Mouse (Mus musculus): ENCODE data around the gene Kcp. TPM values are rescaled to one million over a fixed set of nuclear protein-coding genes. Genes with fewer than 3 reads are reported as not detected.
A peak's percentile ranks its signal among the peaks of the same experiment; 100 is the strongest.

Gene Kcp
- polyA plus RNA-seq (2014; fragmentation: Nextera tagmentation; extraction: Ambion mirVana) = 10.9 and 13.1 TPM in 2 replicates

DNA sequence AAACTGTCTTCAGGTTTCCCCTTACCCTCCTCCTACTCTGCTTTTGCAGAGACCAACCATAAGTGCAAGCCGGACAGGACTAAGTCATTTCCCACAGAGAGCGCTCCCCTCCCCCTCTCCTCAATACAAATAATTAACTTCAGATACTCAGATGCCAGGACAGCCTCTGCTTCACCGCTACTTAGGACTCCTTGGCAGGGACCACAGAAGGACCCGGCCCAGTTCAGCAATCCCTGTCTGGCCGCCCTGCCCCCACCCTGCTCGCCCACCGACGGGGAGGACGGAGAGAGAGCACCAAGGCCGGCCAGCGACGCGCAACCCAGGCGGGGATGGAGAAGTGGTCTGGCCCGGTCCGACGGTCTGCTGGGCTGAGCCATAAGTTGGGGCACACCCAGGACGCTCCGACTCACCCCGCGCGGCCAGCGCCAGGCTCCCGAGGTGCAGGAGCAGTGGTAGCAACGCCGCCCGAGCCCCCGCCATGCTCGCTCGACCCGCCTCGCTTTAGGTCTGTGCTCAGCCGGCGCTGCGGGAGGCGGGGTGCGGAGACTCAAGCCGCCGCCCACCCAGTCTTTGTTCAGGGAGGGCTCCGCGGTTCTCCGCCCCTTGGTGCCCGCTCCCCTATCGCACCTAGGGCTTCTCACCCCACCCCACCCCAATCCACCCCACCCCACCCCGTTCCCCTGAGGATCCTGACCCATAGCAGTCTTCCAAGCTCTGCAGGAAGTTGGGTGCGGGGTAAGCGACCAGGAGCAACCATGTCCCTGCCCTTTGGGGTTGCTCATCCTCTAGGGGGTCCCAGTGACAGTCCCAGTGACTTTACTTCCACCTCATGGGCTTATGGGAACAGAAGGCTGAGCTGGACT is at the start of gene Kcp:
Gene Kcp (minus strand): TSS at position 506 of the 863 bp plus-strand sequence.
- Histone ChIP-seq H3K27ac (ENCODE audit: low read depth, low read length) (no peak within 1 kb of the TSS), H3K27me3 (ENCODE audit: control insufficient read depth, insufficient read depth, low read length) (0 out of 2 replicates have a peak, but pooled peaks cover 2% of the 10 kb centered on the region), H3K9ac (ENCODE audit: low read depth, low read length) (peak within 1 kb of the TSS; percentile 77), H3K4me3 (ENCODE audit: low read depth, low read length) (peak within 1 kb of the TSS; percentile 67), H3K36me3 (ENCODE audit: control insufficient read depth, insufficient read depth, low read length) (no peaks in the 10 kb centered on the region), H3K4me1 (ENCODE audit: control insufficient read depth, insufficient read depth, low read length) (peaks cover 14% of the 10 kb centered on the region), H3K4me2 (peak within 1 kb of the TSS; percentile 84), H3K9me3 (replicated peaks; ENCODE audit: control insufficient read depth, low read length) (no peaks in the 10 kb centered on the region)
- WGBS (ENCODE audit: insufficient replicate concordance) = 1% methylated on average over 47 of the region's 47 CpGs
- ATAC-seq (replicated peaks; ENCODE audit: insufficient number of reproducible peaks, low FRiP score, low TSS enrichment) = peak; percentile 16

DNA sequence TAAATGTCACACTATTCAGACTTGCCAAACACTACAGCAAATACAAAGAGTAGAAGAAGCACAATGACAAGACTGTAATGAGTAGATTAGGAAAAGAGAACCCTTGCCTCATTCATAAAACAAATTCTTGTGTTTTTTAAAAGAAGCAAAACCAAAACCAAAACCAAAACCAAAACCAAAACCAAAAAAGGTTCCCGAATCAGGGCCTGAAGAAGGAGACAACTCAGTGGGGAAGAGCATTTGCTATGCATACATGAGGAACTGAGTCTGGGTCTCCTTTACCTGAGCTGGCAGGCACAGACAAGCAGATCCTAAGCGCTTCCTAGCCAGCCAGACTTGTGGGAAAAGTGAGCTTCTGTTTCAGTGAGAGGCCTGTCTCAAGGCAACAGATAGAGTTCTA is 49.4 kb upstream of the Kcp start:
- H3K4me2 ChIP-seq = no peak overlapping the region
- no peak for ATAC-seq (replicated peaks; ENCODE audit: insufficient number of reproducible peaks, low FRiP score, low TSS enrichment)
- H3K36me3 ChIP-seq (ENCODE audit: control insufficient read depth, insufficient read depth, low read length) = peaks cover 30% of the 10 kb centered on the region

DNA sequence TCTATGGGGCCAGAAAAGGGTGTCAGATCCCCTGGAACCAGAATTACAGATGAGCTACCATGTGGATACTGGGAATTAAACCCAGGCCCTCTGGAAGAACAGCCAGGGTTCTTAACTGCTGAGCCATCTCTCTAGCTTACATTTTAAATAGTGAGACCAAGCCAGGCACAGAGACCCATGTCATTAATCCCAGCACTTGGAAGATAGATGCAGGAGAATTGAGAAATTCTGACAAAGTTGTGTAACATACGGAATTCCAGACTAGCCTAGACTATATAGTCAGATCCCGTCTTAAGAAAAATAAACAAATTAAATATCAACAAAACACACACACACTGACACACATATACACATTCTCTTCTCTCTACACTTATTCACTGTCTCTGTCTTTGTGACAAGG is 44.8 kb upstream of the Kcp start:
- no peaks in the 10 kb centered on the region for H3K9me3 ChIP-seq (replicated peaks; ENCODE audit: control insufficient read depth, low read length)
- no peak overlapping the region for H3K27ac ChIP-seq (ENCODE audit: low read depth, low read length)
- H3K9ac ChIP-seq (ENCODE audit: low read depth, low read length) = no peak overlapping the region
- no peak for ATAC-seq (replicated peaks; ENCODE audit: insufficient number of reproducible peaks, low FRiP score, low TSS enrichment)
- H3K4me1 ChIP-seq (ENCODE audit: control insufficient read depth, insufficient read depth, low read length) = no peaks in the 10 kb centered on the region
- 84% methylated on average over 2 of the region's 2 CpGs for WGBS (ENCODE audit: insufficient replicate concordance)
- H3K27me3 ChIP-seq (ENCODE audit: control insufficient read depth, insufficient read depth, low read length) = no peaks in the 10 kb centered on the region
- H3K36me3 ChIP-seq (ENCODE audit: control insufficient read depth, insufficient read depth, low read length) = peaks cover 19% of the 10 kb centered on the region
- no peak overlapping the region for H3K4me3 ChIP-seq (ENCODE audit: low read depth, low read length)
- no peak overlapping the region for H3K4me2 ChIP-seq

More for the DNA sequence above, 49.4 kb upstream of the Kcp start:
- Histone ChIP-seq H3K4me3 (ENCODE audit: low read depth, low read length) (no peak overlapping the region), H3K27ac (ENCODE audit: low read depth, low read length) (no peak overlapping the region), H3K4me1 (ENCODE audit: control insufficient read depth, insufficient read depth, low read length) (no peaks in the 10 kb centered on the region), H3K9me3 (replicated peaks; ENCODE audit: control insufficient read depth, low read length) (no peaks in the 10 kb centered on the region), H3K27me3 (ENCODE audit: control insufficient read depth, insufficient read depth, low read length) (no peaks in the 10 kb centered on the region), H3K9ac (ENCODE audit: low read depth, low read length) (no peak overlapping the region)
- WGBS (ENCODE audit: insufficient replicate concordance) = 91% methylated on average over 2 of the region's 2 CpGs

DNA sequence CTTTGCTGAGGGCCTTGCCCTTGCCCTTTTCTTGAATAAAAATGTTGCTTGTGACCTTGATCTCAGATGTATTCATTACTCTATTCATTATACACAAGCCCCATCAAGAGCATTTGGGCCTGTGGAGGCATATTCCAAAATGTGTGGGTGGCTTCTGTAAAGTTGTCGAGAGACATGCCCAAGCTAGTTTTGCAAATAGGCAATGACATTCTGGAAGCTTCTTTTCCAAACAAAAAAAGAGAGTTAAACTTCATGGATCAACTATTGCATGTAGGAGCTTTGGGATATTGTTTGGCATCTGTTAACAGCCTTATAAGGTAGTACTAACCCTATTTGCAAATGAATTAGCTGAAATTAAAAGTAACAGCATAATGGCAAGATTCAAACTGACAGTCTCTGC is 40.3 kb upstream of the Kcp start:
- 94% methylated on average over 1 of the region's 1 CpGs for WGBS (ENCODE audit: insufficient replicate concordance)
- no peak overlapping the region for H3K9ac ChIP-seq (ENCODE audit: low read depth, low read length)
- 0 out of 2 replicates have a peak, but pooled peaks cover 3% of the 10 kb centered on the region for H3K9me3 ChIP-seq (replicated peaks; ENCODE audit: control insufficient read depth, low read length)
- no peaks in the 10 kb centered on the region for H3K27me3 ChIP-seq (ENCODE audit: control insufficient read depth, insufficient read depth, low read length)
- peaks cover 22% of the 10 kb centered on the region for H3K36me3 ChIP-seq (ENCODE audit: control insufficient read depth, insufficient read depth, low read length)
- H3K27ac ChIP-seq (ENCODE audit: low read depth, low read length) = no peak overlapping the region
- no peaks in the 10 kb centered on the region for H3K4me1 ChIP-seq (ENCODE audit: control insufficient read depth, insufficient read depth, low read length)
- no peak for ATAC-seq (replicated peaks; ENCODE audit: insufficient number of reproducible peaks, low FRiP score, low TSS enrichment)
- H3K4me3 ChIP-seq (ENCODE audit: low read depth, low read length) = no peak overlapping the region
- H3K4me2 ChIP-seq = no peak overlapping the region

DNA sequence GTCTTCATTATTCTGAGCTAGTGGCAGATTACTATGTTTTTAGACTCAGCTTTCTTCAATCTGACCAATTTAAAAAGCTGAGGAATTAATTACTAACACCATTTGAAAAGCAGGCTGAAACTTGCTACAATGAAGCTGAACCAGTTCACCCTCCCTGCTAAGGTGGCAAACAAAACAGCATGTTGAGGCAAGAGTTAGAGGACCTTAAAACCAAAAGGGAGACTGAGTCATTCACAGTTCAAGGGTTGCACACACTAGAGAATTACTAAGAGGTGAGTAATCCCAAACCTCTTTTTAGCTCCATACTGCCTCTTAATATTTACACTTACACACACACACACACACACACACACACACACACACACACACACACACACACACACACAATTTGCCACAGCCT is 39.8 kb upstream of the Kcp start:
- Histone ChIP-seq H3K27ac (ENCODE audit: low read depth, low read length) (no peak overlapping the region), H3K4me3 (ENCODE audit: low read depth, low read length) (no peak overlapping the region), H3K36me3 (ENCODE audit: control insufficient read depth, insufficient read depth, low read length) (peaks cover 23% of the 10 kb centered on the region), H3K4me1 (ENCODE audit: control insufficient read depth, insufficient read depth, low read length) (no peaks in the 10 kb centered on the region), H3K9me3 (replicated peaks; ENCODE audit: control insufficient read depth, low read length) (0 out of 2 replicates have a peak, but pooled peaks cover 3% of the 10 kb centered on the region), H3K4me2 (no peak overlapping the region), H3K27me3 (ENCODE audit: control insufficient read depth, insufficient read depth, low read length) (no peaks in the 10 kb centered on the region), H3K9ac (ENCODE audit: low read depth, low read length) (no peak overlapping the region)
- no peak for ATAC-seq (replicated peaks; ENCODE audit: insufficient number of reproducible peaks, low FRiP score, low TSS enrichment)

DNA sequence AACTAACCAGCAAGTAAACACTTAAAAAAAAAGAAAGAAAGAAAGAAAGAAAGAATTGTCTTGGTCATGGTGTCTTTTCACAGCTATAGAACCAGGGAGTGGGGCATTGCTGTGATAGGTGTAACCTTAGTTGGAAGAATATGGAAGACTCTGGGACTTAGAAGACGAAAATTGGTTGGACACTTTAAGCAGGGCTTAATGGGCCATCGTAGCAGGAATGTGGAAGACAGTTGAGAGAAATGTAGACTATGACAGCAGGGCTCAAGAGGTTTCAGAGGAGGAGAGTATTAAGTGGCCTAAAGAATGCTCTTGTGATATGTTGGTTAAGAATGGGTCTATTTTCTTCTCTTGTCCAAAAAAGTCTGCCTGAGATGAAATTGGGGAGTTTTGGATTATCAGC is 37.9 kb upstream of the Kcp start:
- Histone ChIP-seq H3K9ac (ENCODE audit: low read depth, low read length) (no peak overlapping the region), H3K27ac (ENCODE audit: low read depth, low read length) (no peak overlapping the region), H3K36me3 (ENCODE audit: control insufficient read depth, insufficient read depth, low read length) (peaks cover 27% of the 10 kb centered on the region), H3K27me3 (ENCODE audit: control insufficient read depth, insufficient read depth, low read length) (no peaks in the 10 kb centered on the region), H3K4me1 (ENCODE audit: control insufficient read depth, insufficient read depth, low read length) (no peaks in the 10 kb centered on the region), H3K9me3 (replicated peaks; ENCODE audit: control insufficient read depth, low read length) (0 out of 2 replicates have a peak, but pooled peaks cover 3% of the 10 kb centered on the region), H3K4me2 (no peak overlapping the region), H3K4me3 (ENCODE audit: low read depth, low read length) (no peak overlapping the region)
- 90% methylated on average over 2 of the region's 2 CpGs for WGBS (ENCODE audit: insufficient replicate concordance)
- ATAC-seq (replicated peaks; ENCODE audit: insufficient number of reproducible peaks, low FRiP score, low TSS enrichment) = no peak

DNA sequence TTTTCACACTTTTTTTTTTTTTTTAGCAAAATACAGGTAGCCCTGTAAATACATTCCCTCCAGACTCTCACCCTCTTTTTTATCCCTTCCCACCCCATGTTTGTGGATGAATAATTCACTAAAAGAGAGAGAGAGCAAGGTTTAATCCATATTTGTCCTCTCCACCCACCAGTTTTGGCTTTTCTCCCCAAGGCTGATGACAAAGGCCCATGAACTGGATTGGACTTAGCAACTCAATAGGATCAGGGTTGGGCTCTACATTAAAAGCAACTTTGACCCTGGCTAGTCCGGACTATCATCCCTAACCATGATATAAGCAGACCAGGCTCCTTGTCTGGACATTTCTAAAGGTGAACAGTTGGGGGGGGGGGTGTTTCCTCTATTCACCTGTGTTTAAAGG is 33.2 kb upstream of the Kcp start:
- Histone ChIP-seq H3K4me1 (ENCODE audit: control insufficient read depth, insufficient read depth, low read length) (no peaks in the 10 kb centered on the region), H3K36me3 (ENCODE audit: control insufficient read depth, insufficient read depth, low read length) (peaks cover 20% of the 10 kb centered on the region), H3K4me3 (ENCODE audit: low read depth, low read length) (no peak overlapping the region), H3K4me2 (no peak overlapping the region), H3K9me3 (replicated peaks; ENCODE audit: control insufficient read depth, low read length) (0 out of 2 replicates have a peak, but pooled peaks cover 3% of the 10 kb centered on the region), H3K27ac (ENCODE audit: low read depth, low read length) (no peak overlapping the region), H3K27me3 (ENCODE audit: control insufficient read depth, insufficient read depth, low read length) (no peaks in the 10 kb centered on the region), H3K9ac (ENCODE audit: low read depth, low read length) (no peak overlapping the region)
- no peak for ATAC-seq (replicated peaks; ENCODE audit: insufficient number of reproducible peaks, low FRiP score, low TSS enrichment)
- WGBS (ENCODE audit: insufficient replicate concordance) = 80% methylated on average over 1 of the region's 1 CpGs

DNA sequence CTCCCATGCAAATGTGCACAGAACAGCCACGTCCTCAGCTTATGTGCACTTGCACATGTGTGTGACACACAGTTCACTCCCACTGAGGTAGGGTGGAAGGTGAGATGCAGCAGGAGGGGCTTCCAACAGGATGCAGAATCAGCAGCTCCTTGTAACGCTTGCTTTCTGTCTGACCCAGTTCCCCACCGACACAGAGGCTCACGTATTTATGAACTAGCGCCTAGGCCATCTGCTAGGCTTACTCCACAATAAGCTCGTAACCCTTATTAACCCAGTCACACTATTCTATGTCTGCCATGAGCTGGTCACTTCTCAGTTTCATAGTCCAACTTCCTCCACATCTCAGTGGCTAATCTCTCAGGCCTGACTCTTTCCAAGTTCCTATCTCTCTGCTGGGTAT is 32.5 kb upstream of the Kcp start:
- Histone ChIP-seq H3K36me3 (ENCODE audit: control insufficient read depth, insufficient read depth, low read length) (peaks cover 12% of the 10 kb centered on the region), H3K4me2 (no peak overlapping the region), H3K4me3 (ENCODE audit: low read depth, low read length) (no peak overlapping the region)

DNA sequence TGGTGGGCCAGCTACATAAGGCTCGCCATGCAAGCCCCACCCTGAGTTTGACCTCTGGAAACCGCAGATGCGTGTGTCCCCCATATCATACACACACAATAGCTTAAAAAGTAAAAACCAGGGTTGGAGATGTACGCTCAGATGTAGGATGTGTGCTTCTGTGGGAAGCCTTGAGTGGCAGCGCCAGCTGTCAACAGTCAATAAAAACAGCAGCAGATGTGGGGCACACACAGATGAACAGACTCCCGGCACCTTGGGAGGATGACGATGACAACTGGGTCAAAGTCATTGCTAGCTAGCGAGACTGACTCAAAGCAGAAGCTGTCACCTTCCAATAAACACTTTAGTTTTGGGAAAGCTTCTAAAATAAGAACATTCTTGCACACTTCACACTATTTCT is 31.8 kb upstream of the Kcp start:
- H3K36me3 ChIP-seq (ENCODE audit: control insufficient read depth, insufficient read depth, low read length) = peaks cover 10% of the 10 kb centered on the region
- H3K4me2 ChIP-seq = no peak overlapping the region
- no peaks in the 10 kb centered on the region for H3K27me3 ChIP-seq (ENCODE audit: control insufficient read depth, insufficient read depth, low read length)
- ATAC-seq (replicated peaks; ENCODE audit: insufficient number of reproducible peaks, low FRiP score, low TSS enrichment) = no peak
- no peak overlapping the region for H3K9ac ChIP-seq (ENCODE audit: low read depth, low read length)
- no peak overlapping the region for H3K27ac ChIP-seq (ENCODE audit: low read depth, low read length)
- H3K4me1 ChIP-seq (ENCODE audit: control insufficient read depth, insufficient read depth, low read length) = peaks cover 5% of the 10 kb centered on the region; the same call in 1 of the 2 replicates
- 82% methylated on average over 8 of the region's 8 CpGs for WGBS (ENCODE audit: insufficient replicate concordance)
- H3K9me3 ChIP-seq (replicated peaks; ENCODE audit: control insufficient read depth, low read length) = no peaks in the 10 kb centered on the region
- no peak overlapping the region for H3K4me3 ChIP-seq (ENCODE audit: low read depth, low read length)

More for the DNA sequence above, 32.5 kb upstream of the Kcp start:
- no peak overlapping the region for H3K27ac ChIP-seq (ENCODE audit: low read depth, low read length)
- no peak overlapping the region for H3K9ac ChIP-seq (ENCODE audit: low read depth, low read length)
- no peak for ATAC-seq (replicated peaks; ENCODE audit: insufficient number of reproducible peaks, low FRiP score, low TSS enrichment)
- H3K4me1 ChIP-seq (ENCODE audit: control insufficient read depth, insufficient read depth, low read length) = peaks cover 5% of the 10 kb centered on the region; the same call in 1 of the 2 replicates
- H3K27me3 ChIP-seq (ENCODE audit: control insufficient read depth, insufficient read depth, low read length) = no peaks in the 10 kb centered on the region
- 0 out of 2 replicates have a peak, but pooled peaks cover 3% of the 10 kb centered on the region for H3K9me3 ChIP-seq (replicated peaks; ENCODE audit: control insufficient read depth, low read length)
- WGBS (ENCODE audit: insufficient replicate concordance) = 88% methylated on average over 6 of the region's 6 CpGs

Measured in heart, embryonic 11.5 days (tissue).